Mouse (Mus musculus) urinary bladder, adult 18-20 months (tissue): ENCODE data around the gene Gm11037.

Experiments
- DNase-seq, 2 experiments: peaks; one replicate each; pipeline ENCODE4 v3.0.0; 2022; ENCODE audit warnings: low spot score in 2 of 2, mixed read lengths in 2 of 2

Gene Gm11037

DNA sequence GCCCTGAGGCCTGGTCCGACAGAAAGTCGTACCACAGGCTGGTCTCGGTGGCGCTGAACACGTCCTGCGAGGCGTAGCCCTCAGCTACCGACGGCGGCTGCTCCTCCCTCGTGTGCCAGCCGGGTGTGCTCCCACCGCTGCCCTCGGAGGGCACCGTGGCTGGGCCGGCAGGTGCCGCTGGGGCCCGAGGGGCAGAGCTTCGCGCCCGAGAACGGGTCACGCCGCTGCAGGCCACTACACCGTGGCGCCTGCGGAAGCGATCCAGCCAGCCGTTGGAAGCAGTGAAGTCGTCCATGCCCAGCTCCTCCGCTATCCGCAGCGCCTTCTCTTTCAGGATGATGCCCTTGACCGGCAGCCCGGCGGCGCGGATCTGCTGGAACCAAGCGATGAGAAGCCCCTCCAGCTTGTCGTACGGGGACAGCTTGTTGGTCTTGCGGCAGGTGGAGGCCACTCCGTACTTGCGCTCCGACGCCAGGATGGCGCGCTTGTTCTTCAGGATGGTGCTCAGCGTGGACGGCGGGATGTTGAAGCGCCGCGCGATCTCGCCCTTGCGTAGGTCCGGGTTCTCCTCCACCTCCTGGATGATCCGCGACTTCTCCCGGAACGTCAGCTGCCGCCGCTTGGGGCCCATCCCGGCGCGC lies 46.1 kb downstream of the Gm11037 start:
- DNase-seq = peak; percentile 47 to 70

GRCm38 (mm10) chr2:131179990-131180587 lies 46.8 kb downstream of the Gm11037 start, which contains the start of gene Cenpb:
TSS of gene Cenpb (minus strand) at chr2:131180067.
- peak; percentile 73 to 84 for DNase-seq
